Comparison of ENCODE assay signal across 13 mouse cellular contexts in genomic region chr1:88800411-88800810, GRCm38 (mm10).
A peak's percentile ranks its signal among the peaks of the same experiment; 100 is the strongest.
DNase-seq lines count a peak whose midpoint lies in the region; ATAC-seq and TF ChIP-seq lines count a peak whose summit lies in the region.
"Had no signal": no experiment of that assay in that cellular context is flagged by ENCODE, and none has a peak within 500 bp of the region (broad histone marks: within the 10 kb centered on the region; RNA-seq: fewer than 3 reads in every experiment).

No protein-coding gene starts in this region.

- DNase-seq in kidney, postnatal 0 days (ENCODE audit: low spot score): peak; percentile 24
- DNase-seq in lung, postnatal 25 days (ENCODE audit: low spot score): peak; percentile 38
- no peak for DNase-seq in right cerebral cortex, postnatal 25 days
- DNase-seq: cerebellum, adult 18-20 months had no signal

- no peak overlapping the region for H3K4me3 ChIP-seq in intestine, embryonic 15.5 days (replicated peaks)
- no peak overlapping the region for H3K4me3 ChIP-seq in intestine, postnatal 0 days (ENCODE audit: low read depth, low read length)
- H3K4me3 ChIP-seq in embryonic facial prominence, embryonic 15.5 days (replicated peaks): no peak overlapping the region
- H3K4me3 ChIP-seq in kidney, postnatal 0 days (replicated peaks; ENCODE audit: low read depth, low read length): no peak overlapping the region
- H3K4me3 ChIP-seq: embryonic facial prominence, embryonic 12.5 days; forebrain, embryonic 15.5 days; neural tube, embryonic 13.5 days had no signal

- no peaks in the 10 kb centered on the region for H3K9me3 ChIP-seq in intestine, embryonic 15.5 days
- H3K9me3 ChIP-seq in intestine, postnatal 0 days (ENCODE audit: control insufficient read depth): no peaks in the 10 kb centered on the region
- H3K9me3 ChIP-seq in embryonic facial prominence, embryonic 15.5 days (replicated peaks): no peaks in the 10 kb centered on the region
- no peaks in the 10 kb centered on the region for H3K9me3 ChIP-seq in kidney, postnatal 0 days (replicated peaks; ENCODE audit: low read length)
- H3K9me3 ChIP-seq: embryonic facial prominence, embryonic 12.5 days; forebrain, embryonic 15.5 days had no signal

- 34% methylated on average over 5 of the region's 5 CpGs for WGBS in intestine, embryonic 15.5 days
- 20% methylated on average over 5 of the region's 5 CpGs for WGBS in intestine, postnatal 0 days
- WGBS in embryonic facial prominence, embryonic 15.5 days: 19% methylated on average over 5 of the region's 5 CpGs
- 23% methylated on average over 5 of the region's 5 CpGs for WGBS in kidney, postnatal 0 days

- H3K27ac ChIP-seq in intestine, embryonic 15.5 days: no peak overlapping the region
- no peak overlapping the region for H3K27ac ChIP-seq in intestine, postnatal 0 days (ENCODE audit: low read depth, low read length)
- 0 out of 2 replicates have a peak overlapping the region, but pooled peaks have one; percentile 7 for H3K27ac ChIP-seq in embryonic facial prominence, embryonic 15.5 days (replicated peaks)
- H3K27ac ChIP-seq in kidney, postnatal 0 days: 0 out of 2 replicates have a peak overlapping the region, but pooled peaks have one; percentile 36
- H3K27ac ChIP-seq: embryonic facial prominence, embryonic 12.5 days; forebrain, embryonic 15.5 days; liver, embryonic 14.5 days; neural tube, embryonic 13.5 days had no signal

- H3K4me2 ChIP-seq in intestine, embryonic 15.5 days (replicated peaks): no peak overlapping the region
- no peak overlapping the region for H3K4me2 ChIP-seq in intestine, postnatal 0 days (replicated peaks; ENCODE audit: low read depth)
- H3K4me2 ChIP-seq in embryonic facial prominence, embryonic 15.5 days (replicated peaks): no peak overlapping the region
- no peak overlapping the region for H3K4me2 ChIP-seq in kidney, postnatal 0 days (ENCODE audit: low read length)
- H3K4me2 ChIP-seq: embryonic facial prominence, embryonic 12.5 days; forebrain, embryonic 15.5 days; neural tube, embryonic 13.5 days had no signal

- no peaks in the 10 kb centered on the region for H3K27me3 ChIP-seq in intestine, embryonic 15.5 days (replicated peaks)
- no peaks in the 10 kb centered on the region for H3K27me3 ChIP-seq in intestine, postnatal 0 days (replicated peaks; ENCODE audit: control insufficient read depth, insufficient read depth, low read length)
- no peaks in the 10 kb centered on the region for H3K27me3 ChIP-seq in embryonic facial prominence, embryonic 15.5 days
- H3K27me3 ChIP-seq in kidney, postnatal 0 days (ENCODE audit: insufficient read depth, low read length): no peaks in the 10 kb centered on the region
- H3K27me3 ChIP-seq: embryonic facial prominence, embryonic 12.5 days; forebrain, embryonic 15.5 days; neural tube, embryonic 13.5 days had no signal

- no peak overlapping the region for H3K9ac ChIP-seq in intestine, embryonic 15.5 days
- H3K9ac ChIP-seq in intestine, postnatal 0 days (ENCODE audit: low read depth, low read length): no peak overlapping the region
- no peak overlapping the region for H3K9ac ChIP-seq in embryonic facial prominence, embryonic 15.5 days
- H3K9ac ChIP-seq in kidney, postnatal 0 days (ENCODE audit: low read depth, low read length): no peak overlapping the region
- H3K9ac ChIP-seq: embryonic facial prominence, embryonic 12.5 days; forebrain, embryonic 15.5 days; liver, embryonic 14.5 days; neural tube, embryonic 13.5 days had no signal

- peak; percentile 71; the same call in 1 of the 2 replicates for ATAC-seq in intestine, embryonic 15.5 days
- no peak for ATAC-seq in intestine, postnatal 0 days
- no peak for ATAC-seq in embryonic facial prominence, embryonic 15.5 days (ENCODE audit: insufficient number of reproducible peaks, low FRiP score, low TSS enrichment, low read depth)
- 0 out of 2 replicates have a peak, but pooled peaks have one; percentile 49 for ATAC-seq in kidney, postnatal 0 days (replicated peaks; ENCODE audit: low FRiP score, low read depth)
- ATAC-seq in monocyte, adult 5-6 weeks (replicated peaks; ENCODE audit: insufficient number of reproducible peaks, low FRiP score, low TSS enrichment, poor library complexity, severe bottlenecking): no peak
- no peak for ATAC-seq in granulocyte monocyte progenitor cell, adult 5-6 weeks (replicated peaks; ENCODE audit: poor library complexity, severe bottlenecking)
- ATAC-seq: forebrain, embryonic 15.5 days had no signal

- peaks cover 9% of the 10 kb centered on the region; the same call in 1 of the 2 replicates for H3K4me1 ChIP-seq in intestine, embryonic 15.5 days (replicated peaks)
- H3K4me1 ChIP-seq in intestine, postnatal 0 days (replicated peaks; ENCODE audit: control insufficient read depth, insufficient read depth, low read length): no peaks in the 10 kb centered on the region
- peaks cover 11% of the 10 kb centered on the region for H3K4me1 ChIP-seq in embryonic facial prominence, embryonic 15.5 days
- no peaks in the 10 kb centered on the region; the same call in 1 of the 2 replicates for H3K4me1 ChIP-seq in kidney, postnatal 0 days (replicated peaks; ENCODE audit: insufficient read depth, low read length)

- no peaks in the 10 kb centered on the region for H3K36me3 ChIP-seq in intestine, embryonic 15.5 days
- no peaks in the 10 kb centered on the region for H3K36me3 ChIP-seq in intestine, postnatal 0 days (ENCODE audit: control insufficient read depth, insufficient read depth)
- no peaks in the 10 kb centered on the region for H3K36me3 ChIP-seq in embryonic facial prominence, embryonic 15.5 days
- H3K36me3 ChIP-seq in kidney, postnatal 0 days (ENCODE audit: insufficient read depth, low read length): no peaks in the 10 kb centered on the region
- H3K36me3 ChIP-seq: embryonic facial prominence, embryonic 12.5 days; forebrain, embryonic 15.5 days; neural tube, embryonic 13.5 days had no signal

- no peak for TF ChIP-seq CTCF in intestine, postnatal 0 days (IDR thresholded peaks at IDR 0.05; ENCODE audit: low read depth)
- TF ChIP-seq CTCF in kidney, postnatal 0 days (IDR thresholded peaks at IDR 0.05; ENCODE audit: low read depth): no peak

Comparison
In these comparisons a context has a peak if more than half of its experiments do, and no peak if none do; other contexts are left out.
1. ATAC-seq: peak in intestine, embryonic 15.5 days (single experiment) and kidney, postnatal 0 days (single experiment); none in intestine, postnatal 0 days (single experiment), embryonic facial prominence, embryonic 15.5 days (single experiment), monocyte, adult 5-6 weeks (single experiment) and granulocyte monocyte progenitor cell, adult 5-6 weeks (single experiment).
2. H3K27ac ChIP-seq: peak in embryonic facial prominence, embryonic 15.5 days (single experiment) and kidney, postnatal 0 days (single experiment); none in intestine, embryonic 15.5 days (single experiment) and intestine, postnatal 0 days (single experiment).